Mouse (Mus musculus) kidney, postnatal 0 days (tissue): ENCODE measurements around the gene Mdfic. TPM values are rescaled to one million over a fixed set of nuclear protein-coding genes. Genes with fewer than 3 reads are reported as not detected.

Source experiments
- ATAC-seq: fragments of 200-750 bp; cut with Nextera tagmentation; replicated peaks from 2 replicates; pipeline ENCODE4 v1.8.0; 2017; ENCODE audit warnings: low read depth, moderate number of reproducible peaks, moderate TSS enrichment, moderate library complexity; ENCODE audit not compliant: low FRiP score
- DNase-seq: peaks from one replicate; pipeline ENCODE4 v3.0.0-alpha.2; 2016; ENCODE audit warnings: low spot score
- H3K27ac ChIP-seq: fragments of 300-500 bp; sonication (generic); 2 replicates; pipeline ENCODE4 v1.5.1; 2014; ENCODE audit warnings: mild to moderate bottlenecking
- H3K27me3 ChIP-seq: fragments of 300-500 bp; sonication (generic); 2 replicates; pipeline ENCODE4 v1.6.1; 2014; ENCODE audit warnings: low read length, mixed read lengths; ENCODE audit not compliant: insufficient read depth
- H3K36me3 ChIP-seq: fragments of 300-500 bp; sonication (generic); 2 replicates; pipeline ENCODE4 v1.6.1; 2014; ENCODE audit warnings: low read length, mixed read lengths; ENCODE audit not compliant: insufficient read depth
- H3K4me1 ChIP-seq: fragments of 300-500 bp; sonication (generic); replicated peaks from 2 replicates; pipeline ENCODE4 v1.6.1; 2014; ENCODE audit warnings: antibody characterized with exemption, low read length, mixed read lengths; ENCODE audit not compliant: insufficient read depth
- H3K4me2 ChIP-seq: fragments of 300-500 bp; sonication (generic); 2 replicates; pipeline ENCODE4 v1.6.1; 2014; ENCODE audit warnings: mild to moderate bottlenecking, low read length, moderate library complexity, mixed read lengths
- H3K4me3 ChIP-seq: fragments of 300-500 bp; sonication (generic); replicated peaks from 2 replicates; pipeline ENCODE4 v1.5.1; 2014; ENCODE audit warnings: low read depth, low read length
- H3K9ac ChIP-seq: fragments of 300-500 bp; sonication (generic); 2 replicates; pipeline ENCODE4 v1.6.1; 2014; ENCODE audit warnings: low read depth, low read length
- H3K9me3 ChIP-seq: fragments of 300-500 bp; sonication (generic); replicated peaks from 2 replicates; pipeline ENCODE4 v1.6.1; 2016; ENCODE audit warnings: low read length, inconsistent platforms, mixed read lengths
- CTCF ChIP-seq: IDR thresholded peaks from 2 replicates; pipeline ENCODE4 v1.5.1; 2016; ENCODE audit warnings: antibody characterized with exemption, low read depth, mild to moderate bottlenecking, moderate library complexity
- WGBS: fragments of 180-500 bp; shearing (Covaris S2); extraction: QIAGEN DNeasy Blood & Tissue Kit; methylation state at CpG from one replicate; pipeline ENCODE4 v1.1.7; 2014; 5-methylcytosine and 5-hydroxymethylcytosine counted together
- polyA plus RNA-seq: library from polyadenylated mRNA; unstranded; fragments of >200 nt; fragmentation: Nextera tagmentation; extraction: Ambion mirVana; gene quantifications from 2 replicates; pipeline ENCODE4 v1.2.1, GENCODE M21; 2015

The Mdfic gene
- polyA plus RNA-seq, 1 experiment from 2014 or later = 4.4 TPM

- 93% methylated on average over 5 of the region's 5 CpGs for WGBS
- no peaks in the 10 kb centered on the region for H3K9me3 ChIP-seq
- no peak overlapping the region for H3K9ac ChIP-seq
- no peak overlapping the region for H3K27ac ChIP-seq
- ATAC-seq (no peak), DNase-seq (no peak)
- no peaks in the 10 kb centered on the region for H3K27me3 ChIP-seq
- no peaks in the 10 kb centered on the region for H3K4me1 ChIP-seq
- H3K4me2 ChIP-seq = no peak overlapping the region
- H3K4me3 ChIP-seq = no peak overlapping the region
- no peaks in the 10 kb centered on the region for H3K36me3 ChIP-seq
- TF ChIP-seq CTCF = no peak
These were observed 31.7 kb downstream of the Mdfic start for GRCm38 (mm10) chr6:15752160-15752559.

- no peaks in the 10 kb centered on the region for H3K36me3 ChIP-seq
- ATAC-seq (no peak), DNase-seq (no peak)
- H3K27me3 ChIP-seq = no peaks in the 10 kb centered on the region
- H3K4me1 ChIP-seq = no peaks in the 10 kb centered on the region
- H3K4me2 ChIP-seq = no peak overlapping the region
- no peaks in the 10 kb centered on the region for H3K9me3 ChIP-seq
- no peak overlapping the region for H3K9ac ChIP-seq
- H3K4me3 ChIP-seq = no peak overlapping the region
- no peak for TF ChIP-seq CTCF
- no peak overlapping the region for H3K27ac ChIP-seq
These were observed 32.7 kb downstream of the Mdfic start for GRCm38 (mm10) chr6:15753208-15753607.

- no peak overlapping the region for H3K4me3 ChIP-seq
- H3K9ac ChIP-seq = no peak overlapping the region
- 35% methylated on average over 3 of the region's 3 CpGs for WGBS
- ATAC-seq (no peak), DNase-seq (no peak)
- H3K27ac ChIP-seq = no peak overlapping the region
- H3K36me3 ChIP-seq = no peaks in the 10 kb centered on the region
- no peaks in the 10 kb centered on the region for H3K4me1 ChIP-seq
- no peak for TF ChIP-seq CTCF
- H3K4me2 ChIP-seq = no peak overlapping the region
- H3K27me3 ChIP-seq = no peaks in the 10 kb centered on the region
- no peaks in the 10 kb centered on the region for H3K9me3 ChIP-seq
These were observed 37.9 kb downstream of the Mdfic start for GRCm38 (mm10) chr6:15758394-15758793.

- Histone ChIP-seq H3K27ac (no peak overlapping the region), H3K4me1 (no peaks in the 10 kb centered on the region), H3K27me3 (no peaks in the 10 kb centered on the region), H3K4me2 (no peak overlapping the region), H3K4me3 (no peak overlapping the region), H3K9ac (no peak overlapping the region), H3K36me3 (no peaks in the 10 kb centered on the region), H3K9me3 (no peaks in the 10 kb centered on the region)
- 84% methylated on average over 6 of the region's 6 CpGs for WGBS
- no peak for TF ChIP-seq CTCF
- DNase-seq (no peak), ATAC-seq (no peak)
These were observed 40.3 kb downstream of the Mdfic start for GRCm38 (mm10) chr6:15760750-15761149.

- 66% methylated on average over 7 of the region's 7 CpGs for WGBS
- Histone ChIP-seq H3K4me1 (no peaks in the 10 kb centered on the region), H3K4me2 (no peak overlapping the region), H3K27ac (no peak overlapping the region), H3K27me3 (no peaks in the 10 kb centered on the region), H3K9ac (no peak overlapping the region), H3K4me3 (no peak overlapping the region), H3K9me3 (no peaks in the 10 kb centered on the region), H3K36me3 (no peaks in the 10 kb centered on the region)
- TF ChIP-seq CTCF = no peak
- DNase-seq = no peak
- no peak for ATAC-seq
These were observed 43.6 kb downstream of the Mdfic start for GRCm38 (mm10) chr6:15764039-15764438.

DNA sequence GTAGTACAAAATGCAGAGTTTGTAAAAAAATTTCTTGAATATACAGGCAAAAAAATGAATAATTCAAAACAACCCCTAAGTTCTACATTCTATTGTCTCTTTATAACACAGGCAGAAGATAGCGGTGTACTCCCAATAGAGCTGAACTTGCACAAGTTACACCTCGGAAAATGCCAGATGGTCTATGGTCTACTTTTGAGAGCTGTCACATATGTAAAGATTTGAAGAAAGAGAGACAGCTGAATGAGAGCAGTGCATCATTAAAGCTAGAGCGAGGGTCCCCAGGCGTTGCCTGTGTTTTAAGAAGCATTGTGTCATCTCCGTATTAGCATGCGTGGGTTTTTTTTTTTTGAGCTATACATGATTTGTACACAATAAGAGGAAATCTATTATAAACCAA lies 47.0 kb downstream of the Mdfic start:
- Histone ChIP-seq H3K4me2 (no peak overlapping the region), H3K36me3 (no peaks in the 10 kb centered on the region), H3K4me1 (no peaks in the 10 kb centered on the region), H3K9me3 (no peaks in the 10 kb centered on the region), H3K27me3 (no peaks in the 10 kb centered on the region), H3K27ac (no peak overlapping the region), H3K4me3 (no peak overlapping the region), H3K9ac (no peak overlapping the region)
- ATAC-seq (no peak), DNase-seq (no peak)
- TF ChIP-seq CTCF = no peak
- 88% methylated on average over 6 of the region's 6 CpGs for WGBS

GRCm38 (mm10) chr6:15770128-15770527 lies 49.7 kb downstream of the Mdfic start:
- WGBS = 54% methylated on average over 8 of the region's 8 CpGs
- DNase-seq (no peak), ATAC-seq (no peak)

More at GRCm38 (mm10) chr6:15770128-15770527, 49.7 kb downstream of the Mdfic start:
- Histone ChIP-seq H3K27me3 (no peaks in the 10 kb centered on the region), H3K4me3 (no peak overlapping the region), H3K4me2 (no peak overlapping the region), H3K27ac (no peak overlapping the region), H3K36me3 (no peaks in the 10 kb centered on the region), H3K9me3 (no peaks in the 10 kb centered on the region), H3K4me1 (no peaks in the 10 kb centered on the region), H3K9ac (no peak overlapping the region)
- no peak for TF ChIP-seq CTCF
